ENCODE assay signal across 9 mouse cellular contexts in the genomic region with DNA sequence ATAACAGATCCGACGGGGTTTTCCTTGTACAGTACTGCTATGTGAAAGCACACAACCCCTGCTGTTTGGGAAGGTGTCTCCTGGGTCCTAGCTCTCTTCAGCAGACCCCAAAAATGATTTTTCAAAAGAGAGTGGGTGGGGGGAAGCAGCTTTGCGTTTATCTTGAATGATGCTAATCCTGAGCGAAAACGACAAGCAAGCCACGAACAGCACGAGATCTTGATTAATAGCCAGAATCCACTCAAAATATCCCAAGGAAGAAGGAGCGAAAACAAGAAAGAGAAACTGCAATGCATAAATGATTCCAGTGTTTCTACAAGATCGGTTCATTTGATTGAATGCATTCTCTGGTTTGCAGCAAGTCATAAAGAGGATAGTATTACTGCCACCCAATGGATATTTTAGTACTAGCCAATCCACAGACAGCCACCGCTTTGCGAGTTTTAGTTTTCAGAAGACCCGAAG. TPM values are rescaled to one million over a fixed set of nuclear protein-coding genes. Genes with fewer than 3 reads are reported as not detected.
DNase-seq lines count a peak whose midpoint lies in the region; TF ChIP-seq lines count a peak whose summit lies in the region.
"Had no signal": no experiment of that assay in that cellular context is flagged by ENCODE, and none has a peak within 500 bp of the region (broad histone marks: within the 10 kb centered on the region; RNA-seq: fewer than 3 reads in every experiment).

TSS of gene Il1rapl1 (minus strand) at position 37 of the 465 bp plus-strand sequence.

- no peaks in the 10 kb centered on the region for H3K4me1 ChIP-seq in kidney, adult 2 months (ENCODE audit: control insufficient read depth, insufficient read depth, low read length)
- H3K4me1 ChIP-seq in hindbrain, embryonic 10.5 days (replicated peaks): no peaks in the 10 kb centered on the region

- no peaks in the 10 kb centered on the region for H3K27me3 ChIP-seq in kidney, adult 2 months (replicated peaks; ENCODE audit: control insufficient read depth, insufficient read depth, low read length)
- peaks cover 12% of the 10 kb centered on the region; the same call in 1 of the 2 replicates for H3K27me3 ChIP-seq in hindbrain, embryonic 10.5 days (ENCODE audit: insufficient read depth, poor library complexity, severe bottlenecking)

- H3K4me3 ChIP-seq in kidney, adult 2 months (ENCODE audit: insufficient read depth, low read depth, low read length): 0 out of 2 replicates have a peak within 1 kb of the TSS, but pooled peaks have one; percentile 7
- H3K4me3 ChIP-seq in hindbrain, embryonic 10.5 days: peak within 1 kb of the TSS; percentile 48

- under 1% methylated on average over 12 of the region's 12 CpGs for WGBS in kidney, adult 2 months
- 21% methylated on average over 12 of the region's 12 CpGs for WGBS in hindbrain, embryonic 10.5 days

- intact Hi-C loops in left cerebral cortex, postnatal 36 days (cut with DNase I): no loop called here
- intact Hi-C loops in gastrocnemius, postnatal 14 days (cut with DNase I; ENCODE audit: low total_unique reads): no loop called here

- no peaks in the 10 kb centered on the region for H3K36me3 ChIP-seq in kidney, adult 2 months (ENCODE audit: control insufficient read depth, insufficient read depth, low read length)
- H3K36me3 ChIP-seq in hindbrain, embryonic 10.5 days: no peaks in the 10 kb centered on the region
- H3K36me3 ChIP-seq: G1E had no signal

- TF ChIP-seq CTCF in kidney, adult 2 months (conservative IDR thresholded peaks at IDR 0.05; ENCODE audit: insufficient read depth, insufficient read length, low read depth, low read length): no peak

- no peaks in the 10 kb centered on the region for H3K9me3 ChIP-seq in hindbrain, embryonic 10.5 days
- H3K9me3 ChIP-seq: G1E had no signal

- peak; percentile 0 for DNase-seq in kidney, adult 2 months
- DNase-seq in kidney, postnatal 36 days: no peak
- DNase-seq in cerebellum, adult 9-10 months: peak; percentile 76
- DNase-seq in hindbrain, embryonic 10.5 days (ENCODE audit: low spot score): peak; percentile 9
- peak; percentile 31 to 33 for DNase-seq in left cerebral cortex, postnatal 36 days (ENCODE audit: low spot score in 2 of 2)
- DNase-seq in right cerebral cortex, postnatal 10 days (ENCODE audit: low spot score in 2 of 2): peak; percentile 38 to 48
- DNase-seq in gastrocnemius, postnatal 14 days: no peak
- DNase-seq in spleen, postnatal 4 days (ENCODE audit: low spot score in 2 of 2): no peak

- no peak for TF ChIP-seq POLR2A in kidney, adult 2 months (IDR thresholded peaks at IDR 0.05; ENCODE audit: low read depth, low read length)

- H3K27ac ChIP-seq in kidney, adult 2 months (ENCODE audit: insufficient read depth, low read depth, low read length): no peak within 1 kb of the TSS
- H3K27ac ChIP-seq in hindbrain, embryonic 10.5 days: no peak within 1 kb of the TSS

RNA-seq across cellular contexts. Expression of gene Il1rapl1, which starts in this region (rescaled TPM):
- not detected in 2 replicates for polyA plus RNA-seq in kidney, adult 2 months (2012; rRNA removed)
- polyA plus RNA-seq in hindbrain, embryonic 10.5 days (2016; fragmentation: Nextera tagmentation; extraction: Ambion mirVana): 0.07 and 0.38 TPM in 2 replicates
- 10 to 100 TPM; 28.0 to 39.0 TPM for total RNA-seq in left cerebral cortex, postnatal 36 days (2021)
- under 1 TPM in 1 of 2 experiments, not detected in 1; 0.04 TPM for total RNA-seq in gastrocnemius, postnatal 14 days (2021)
- polyA plus RNA-seq: G1E had no signal

Comparison
In these comparisons a context has a peak if more than half of its experiments do, and no peak if none do; other contexts are left out.
1. RNA of gene Il1rapl1 (total RNA-seq): 28.0 to 39.0 TPM in left cerebral cortex, postnatal 36 days; 0.04 TPM in gastrocnemius, postnatal 14 days; every median in the first group is over 10 times any median in the second.
2. Peak in DNase-seq and H3K4me3 ChIP-seq in kidney, adult 2 months; RNA of the gene not detected or under 1 TPM.
3. Peak in DNase-seq and H3K4me3 ChIP-seq in hindbrain, embryonic 10.5 days; RNA of the gene not detected or under 1 TPM.
4. DNase-seq: peak in cerebellum, adult 9-10 months (single experiment), left cerebral cortex, postnatal 36 days (2 of 2) and right cerebral cortex, postnatal 10 days (2 of 2); none in kidney, postnatal 36 days (0 of 2), gastrocnemius, postnatal 14 days (single experiment) and spleen, postnatal 4 days (0 of 2).